Mouse (Mus musculus): ENCODE measurements around the gene Gsta3.
"Not testable (repeated sequence)": the region's sequence is repeated elsewhere in the genome, so short reads cannot be mapped to it uniquely, and the experiment has no call there.

Gsta3 gene

GRCm38 (mm10) chr1:21253303-21253650 is 12.9 kb downstream of the Gsta3 start:
- in situ Hi-C loops (cut with MboI, MseI): no loop called here

GRCm38 (mm10) chr1:21253856-21254255 is 13.5 kb downstream of the Gsta3 start:
- in situ Hi-C loops (cut with MboI, MseI): no loop called here

- in situ Hi-C loops (cut with MboI, MseI): no loop called here
Measured at GRCm38 (mm10) chr1:21255625-21256345, 15.4 kb downstream of the Gsta3 start.

- in situ Hi-C loops (cut with MboI, MseI): no loop called here
Measured at GRCm38 (mm10) chr1:21256391-21256790, 16.0 kb downstream of the Gsta3 start.

- in situ Hi-C loops (cut with MboI, MseI): no loop called here
Measured at GRCm38 (mm10) chr1:21256871-21257270, 16.5 kb downstream of the Gsta3 start.

- in situ Hi-C loops (cut with MboI, MseI): not testable (repeated sequence)
Measured at GRCm38 (mm10) chr1:21259981-21260380, 19.6 kb downstream of the Gsta3 start.

GRCm38 (mm10) chr1:21262401-21262800 is 22.0 kb downstream of the Gsta3 start:
- in situ Hi-C loops (cut with MboI, MseI): no loop called here

- in situ Hi-C loops (cut with MboI, MseI): no loop called here
Measured at GRCm38 (mm10) chr1:21263986-21264385, 23.6 kb downstream of the Gsta3 start.

GRCm38 (mm10) chr1:21264747-21265146 is 24.4 kb downstream of the Gsta3 start:
- in situ Hi-C loops (cut with MboI, MseI): no loop called here

GRCm38 (mm10) chr1:21266766-21267165 is 26.4 kb downstream of the Gsta3 start:
- in situ Hi-C loops (cut with MboI, MseI): no loop called here

- in situ Hi-C loops (cut with MboI, MseI): not testable (repeated sequence)
Measured at GRCm38 (mm10) chr1:21267466-21267865, 27.1 kb downstream of the Gsta3 start.

- in situ Hi-C loops (cut with MboI, MseI): loop anchor here (10.0 kb wide), 1 partner anchor 337 kb away; no protein-coding TSS in a partner anchor
Measured at GRCm38 (mm10) chr1:21271343-21272055, 31.1 kb downstream of the Gsta3 start.

- in situ Hi-C loops (cut with MboI, MseI): loop anchor here (10.0 kb wide), 1 partner anchor 337 kb away; no protein-coding TSS in a partner anchor
Measured at GRCm38 (mm10) chr1:21272056-21272431, 31.7 kb downstream of the Gsta3 start.

GRCm38 (mm10) chr1:21273091-21273490 is 32.7 kb downstream of the Gsta3 start:
- in situ Hi-C loops (cut with MboI, MseI): loop anchor here (10.0 kb wide), 1 partner anchor 338 kb away; no protein-coding TSS in a partner anchor

- in situ Hi-C loops (cut with MboI, MseI): loop anchor here (5.0 to 10.0 kb wide), 3 partner anchors 62 to 340 kb away; no protein-coding TSS in a partner anchor
Measured at GRCm38 (mm10) chr1:21274437-21275040, 34.1 kb downstream of the Gsta3 start.

GRCm38 (mm10) chr1:21275366-21275765 is 35.0 kb downstream of the Gsta3 start:
- in situ Hi-C loops (cut with MboI, MseI): loop anchor here (5.0 to 10.0 kb wide), 3 partner anchors 62 to 341 kb away; no protein-coding TSS in a partner anchor

GRCm38 (mm10) chr1:21276158-21276557 is 35.8 kb downstream of the Gsta3 start:
- in situ Hi-C loops (cut with MboI, MseI): loop anchor here (5.0 to 10.0 kb wide), 3 partner anchors 61 to 341 kb away; no protein-coding TSS in a partner anchor

- in situ Hi-C loops (cut with MboI, MseI): no loop called here
Measured at GRCm38 (mm10) chr1:21280306-21280705, 39.9 kb downstream of the Gsta3 start.

GRCm38 (mm10) chr1:21284644-21285043 is 44.3 kb downstream of the Gsta3 start:
- in situ Hi-C loops (cut with MboI, MseI): not testable (repeated sequence)

GRCm38 (mm10) chr1:21291394-21291793 is 51.0 kb downstream of the Gsta3 start:
- in situ Hi-C loops (cut with MboI, MseI): no loop called here

- in situ Hi-C loops (cut with MboI, MseI): no loop called here
Measured at GRCm38 (mm10) chr1:21292590-21292989, 52.2 kb downstream of the Gsta3 start.

GRCm38 (mm10) chr1:21296169-21296568 is 55.8 kb downstream of the Gsta3 start:
- in situ Hi-C loops (cut with MboI, MseI): no loop called here

Measured in T-helper 1 cell (primary cell).